Mouse (Mus musculus): ENCODE measurements around the gene Entpd6. TPM values are rescaled to one million over a fixed set of nuclear protein-coding genes. Genes with fewer than 3 reads are reported as not detected.

Gene Entpd6
- total RNA-seq, 2 experiments from 2014 or later = 66.2 to 67.6 TPM

GRCm38 (mm10) chr2:150787234-150787771, 38.5 kb downstream of the Entpd6 start:
- no peak for DNase-seq

GRCm38 (mm10) chr2:150788768-150789550, 40.1 kb downstream of the Entpd6 start:
- peak; percentile 73 to 79 for DNase-seq

- DNase-seq = no peak
Measured at GRCm38 (mm10) chr2:150793320-150793719, 44.5 kb downstream of the Entpd6 start.

- no peak for DNase-seq
Measured at GRCm38 (mm10) chr2:150798084-150798483, 49.2 kb downstream of the Entpd6 start.

GRCm38 (mm10) chr2:150800616-150801015, 51.8 kb downstream of the Entpd6 start:
- no peak for DNase-seq

GRCm38 (mm10) chr2:150803035-150803434, 54.2 kb downstream of the Entpd6 start:
- no peak for DNase-seq

GRCm38 (mm10) chr2:150808381-150808780, 59.5 kb downstream of the Entpd6 start:
- DNase-seq = no peak

GRCm38 (mm10) chr2:150808812-150809211, 60.0 kb downstream of the Entpd6 start:
- DNase-seq = no peak

GRCm38 (mm10) chr2:150810603-150811002, 61.8 kb downstream of the Entpd6 start:
- no peak for DNase-seq

- DNase-seq = no peak
Measured at GRCm38 (mm10) chr2:150812816-150813215, 64.0 kb downstream of the Entpd6 start.

GRCm38 (mm10) chr2:150816676-150817402, 68.0 kb downstream of the Entpd6 start:
- no peak for DNase-seq

- no peak for DNase-seq
Measured at GRCm38 (mm10) chr2:150818742-150819141, 69.9 kb downstream of the Entpd6 start.

GRCm38 (mm10) chr2:150820720-150821119, 71.9 kb downstream of the Entpd6 start:
- DNase-seq = no peak

Other genes with a start within 250 kb of the Entpd6 start
- gene Cst7, start 178.6 kb upstream of the Entpd6 start, total RNA-seq (2021) = not detected
- 10 to 100 TPM; 49.4 to 58.6 TPM for gene Apmap, start 140.5 kb upstream of the Entpd6 start, total RNA-seq (2021)
- gene Acss1, start 80.5 kb upstream of the Entpd6 start, total RNA-seq (2021) = 10 to 100 TPM; 22.7 to 29.9 TPM
- under 1 TPM in 1 of 2 experiments, not detected in 1; 0.10 TPM for gene Vsx1, start 59.7 kb upstream of the Entpd6 start, total RNA-seq (2021)
- 100 to 1,000 TPM; 196 to 204 TPM for gene Pygb, start 37.7 kb downstream of the Entpd6 start, total RNA-seq (2021)
- 100 to 1,000 TPM; 301 to 309 TPM for gene Abhd12, start 155.7 kb downstream of the Entpd6 start, total RNA-seq (2021)
- gene Gins1, start 156.4 kb downstream of the Entpd6 start, total RNA-seq (2021) = 1 to 10 TPM; 1.5 TPM